Mouse (Mus musculus) spleen, postnatal 14 days (tissue): Measurements from ENCODE around the gene Asphd1.

ENCODE experiments used
- DNase-seq, 2 experiments: peaks; one replicate each; pipeline ENCODE4 v3.0.0; 2021 to 2022; ENCODE audit warnings: low spot score in 2 of 2

The Asphd1 gene

DNA sequence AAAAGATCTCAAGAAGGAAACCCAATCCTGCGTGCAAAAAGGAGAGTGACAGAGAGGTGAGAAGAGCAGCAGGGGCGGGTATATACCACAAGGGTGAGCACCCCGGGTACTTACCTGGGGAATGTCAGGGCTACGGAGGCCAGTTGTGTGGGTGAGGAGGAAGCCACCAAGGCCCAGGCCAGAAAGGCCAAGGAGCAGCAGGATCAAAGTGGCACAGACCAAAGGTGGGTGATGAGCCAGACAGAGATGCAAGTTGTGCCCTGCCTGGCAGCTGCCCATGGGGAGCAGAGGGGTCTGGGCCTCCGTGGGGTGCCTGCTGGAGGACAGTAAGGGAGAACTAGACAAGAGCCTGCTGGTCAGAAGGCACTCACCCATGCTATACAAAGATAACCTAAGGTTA lies 52.5 kb downstream of the Asphd1 start:
- DNase-seq = no peak
